Mouse (Mus musculus): ENCODE data around the gene Zfp426. TPM values are rescaled to one million over a fixed set of nuclear protein-coding genes. Genes with fewer than 3 reads are reported as not detected.
A peak's percentile ranks its signal among the peaks of the same experiment; 100 is the strongest.

Gene Zfp426
- 21.4 and 24.0 TPM in 2 replicates for polyA plus RNA-seq (2015; fragmentation: Nextera tagmentation; extraction: Ambion mirVana)

GRCm38 (mm10) chr9:20492527-20493233, at the start of gene Zfp426:
Gene Zfp426, minus strand, starts transcription at chr9:20492746.
- H3K4me1 ChIP-seq (replicated peaks; ENCODE audit: control insufficient read depth, insufficient read depth, low read length), result peaks cover 14% of the 10 kb centered on the region; the same call in 1 of the 2 replicates
- H3K36me3 ChIP-seq (ENCODE audit: control insufficient read depth, insufficient read depth, low read length), result peaks cover 16% of the 10 kb centered on the region
- ATAC-seq (ENCODE audit: low read depth), result peak; percentile 97
- H3K4me2 ChIP-seq (ENCODE audit: low read depth, low read length), result peak within 1 kb of the TSS; percentile 73
- under 1% methylated on average over 40 of the region's 40 CpGs for WGBS
- H3K9me3 ChIP-seq (ENCODE audit: control insufficient read depth, low read length), result no peaks in the 10 kb centered on the region
- peak within 1 kb of the TSS; percentile 99 for H3K27ac ChIP-seq (ENCODE audit: low read length)
- peak within 1 kb of the TSS; percentile 97 for H3K9ac ChIP-seq (ENCODE audit: low read length)
- peak within 1 kb of the TSS; percentile 93 for H3K4me3 ChIP-seq (ENCODE audit: low read length)
- no peaks in the 10 kb centered on the region for H3K27me3 ChIP-seq (ENCODE audit: control insufficient read depth, insufficient read depth, low read depth, low read length)

DNA sequence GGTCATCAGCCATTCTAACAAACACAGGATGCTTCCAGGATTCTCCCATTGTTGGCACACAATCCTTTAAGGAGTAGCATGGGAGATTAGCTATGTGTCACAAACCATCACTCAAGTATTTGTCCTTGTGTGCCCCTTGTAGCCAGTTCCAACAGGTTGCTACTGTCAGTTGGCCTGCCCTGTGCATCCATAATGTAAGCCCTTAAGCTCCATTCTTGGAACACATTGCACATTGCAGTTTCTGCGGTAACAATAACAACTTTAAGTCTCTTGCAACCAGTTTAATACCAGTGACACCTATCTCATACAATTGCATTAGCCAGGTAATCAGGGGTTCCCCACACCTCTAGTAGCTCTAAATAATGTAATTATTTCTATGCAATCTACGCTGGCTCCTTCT, 44.1 kb upstream of the Zfp426 start:
- Histone ChIP-seq H3K4me3 (ENCODE audit: low read length) (no peak overlapping the region), H3K36me3 (ENCODE audit: control insufficient read depth, insufficient read depth, low read length) (no peaks in the 10 kb centered on the region), H3K27me3 (ENCODE audit: control insufficient read depth, insufficient read depth, low read depth, low read length) (no peaks in the 10 kb centered on the region; the same call in 1 of the 2 replicates), H3K9ac (ENCODE audit: low read length) (no peak overlapping the region), H3K4me2 (ENCODE audit: low read depth, low read length) (no peak overlapping the region), H3K4me1 (replicated peaks; ENCODE audit: control insufficient read depth, insufficient read depth, low read length) (no peaks in the 10 kb centered on the region), H3K9me3 (ENCODE audit: control insufficient read depth, low read length) (no peaks in the 10 kb centered on the region), H3K27ac (ENCODE audit: low read length) (no peak overlapping the region)
- WGBS, result 85% methylated on average over 2 of the region's 2 CpGs
- no peak for ATAC-seq (ENCODE audit: low read depth)

GRCm38 (mm10) chr9:20534326-20534926, 41.9 kb upstream of the Zfp426 start:
- no peaks in the 10 kb centered on the region for H3K9me3 ChIP-seq (ENCODE audit: control insufficient read depth, low read length)
- 75% methylated on average over 8 of the region's 8 CpGs for WGBS
- H3K4me1 ChIP-seq (replicated peaks; ENCODE audit: control insufficient read depth, insufficient read depth, low read length), result no peaks in the 10 kb centered on the region
- no peaks in the 10 kb centered on the region; the same call in 1 of the 2 replicates for H3K27me3 ChIP-seq (ENCODE audit: control insufficient read depth, insufficient read depth, low read depth, low read length)
- no peaks in the 10 kb centered on the region for H3K36me3 ChIP-seq (ENCODE audit: control insufficient read depth, insufficient read depth, low read length)
- H3K4me2 ChIP-seq (ENCODE audit: low read depth, low read length), result no peak overlapping the region
- no peak overlapping the region for H3K4me3 ChIP-seq (ENCODE audit: low read length)
- H3K27ac ChIP-seq (ENCODE audit: low read length), result no peak overlapping the region
- H3K9ac ChIP-seq (ENCODE audit: low read length), result no peak overlapping the region
- no peak for ATAC-seq (ENCODE audit: low read depth)

GRCm38 (mm10) chr9:20521306-20521957, 28.9 kb upstream of the Zfp426 start, which contains the start of gene Zfp266:
Gene Zfp266, minus strand, starts transcription at chr9:20521417.
- ATAC-seq (ENCODE audit: low read depth), result peak; percentile 91
- H3K9me3 ChIP-seq (ENCODE audit: control insufficient read depth, low read length), result no peaks in the 10 kb centered on the region
- no peaks in the 10 kb centered on the region for H3K27me3 ChIP-seq (ENCODE audit: control insufficient read depth, insufficient read depth, low read depth, low read length)
- H3K36me3 ChIP-seq (ENCODE audit: control insufficient read depth, insufficient read depth, low read length), result peaks cover 2% of the 10 kb centered on the region; the same call in 1 of the 2 replicates
- peak within 1 kb of the TSS; percentile 99 for H3K27ac ChIP-seq (ENCODE audit: low read length)
- peak within 1 kb of the TSS; percentile 90 for H3K9ac ChIP-seq (ENCODE audit: low read length)
- H3K4me3 ChIP-seq (ENCODE audit: low read length), result peak within 1 kb of the TSS; percentile 71
- under 1% methylated on average over 45 of the region's 46 CpGs for WGBS
- peak within 1 kb of the TSS; percentile 80 for H3K4me2 ChIP-seq (ENCODE audit: low read depth, low read length)
- H3K4me1 ChIP-seq (replicated peaks; ENCODE audit: control insufficient read depth, insufficient read depth, low read length), result peaks cover 24% of the 10 kb centered on the region

- Histone ChIP-seq H3K4me2 (ENCODE audit: low read depth, low read length) (peak overlapping the region; percentile 80), H3K4me3 (ENCODE audit: low read length) (peak overlapping the region; percentile 71), H3K4me1 (replicated peaks; ENCODE audit: control insufficient read depth, insufficient read depth, low read length) (peaks cover 24% of the 10 kb centered on the region), H3K27ac (ENCODE audit: low read length) (peak overlapping the region; percentile 99), H3K9ac (ENCODE audit: low read length) (peak overlapping the region; percentile 90), H3K27me3 (ENCODE audit: control insufficient read depth, insufficient read depth, low read depth, low read length) (no peaks in the 10 kb centered on the region), H3K9me3 (ENCODE audit: control insufficient read depth, low read length) (no peaks in the 10 kb centered on the region), H3K36me3 (ENCODE audit: control insufficient read depth, insufficient read depth, low read length) (peaks cover 3% of the 10 kb centered on the region; the same call in 1 of the 2 replicates)
- WGBS, result under 1% methylated on average over 17 of the region's 17 CpGs
- no peak for ATAC-seq (ENCODE audit: low read depth)
Observed at GRCm38 (mm10) chr9:20520531-20521210, 28.1 kb upstream of the Zfp426 start.

DNA sequence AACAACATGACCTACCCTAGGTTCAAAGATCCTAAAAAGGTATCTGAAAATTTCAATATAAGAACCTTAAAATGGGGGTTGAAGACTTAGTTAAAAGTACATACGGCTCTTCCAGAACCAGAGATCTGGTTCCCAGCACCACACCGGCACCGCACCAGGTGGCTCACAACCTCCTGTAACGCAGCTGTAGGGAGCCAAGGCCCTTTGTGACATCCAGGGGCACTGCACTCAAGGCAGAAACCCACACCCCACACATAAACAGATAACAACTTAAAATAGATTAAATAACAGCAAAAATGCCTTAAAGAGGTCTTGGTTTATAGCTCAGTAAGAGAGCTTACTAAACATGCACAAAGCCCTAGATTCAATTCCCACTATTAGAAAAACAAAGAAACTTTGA, 27.4 kb upstream of the Zfp426 start:
- H3K4me2 ChIP-seq (ENCODE audit: low read depth, low read length), result peak overlapping the region; percentile 80
- ATAC-seq (ENCODE audit: low read depth), result no peak
- H3K9me3 ChIP-seq (ENCODE audit: control insufficient read depth, low read length), result no peaks in the 10 kb centered on the region
- peak overlapping the region; percentile 66 for H3K9ac ChIP-seq (ENCODE audit: low read length)
- peak overlapping the region; percentile 58 for H3K4me3 ChIP-seq (ENCODE audit: low read length)
- 0 out of 2 replicates have a peak overlapping the region, but pooled peaks have one; percentile 36 for H3K27ac ChIP-seq (ENCODE audit: low read length)
- no peaks in the 10 kb centered on the region for H3K27me3 ChIP-seq (ENCODE audit: control insufficient read depth, insufficient read depth, low read depth, low read length)
- WGBS, result 14% methylated on average over 4 of the region's 4 CpGs
- peaks cover 8% of the 10 kb centered on the region; the same call in 1 of the 2 replicates for H3K36me3 ChIP-seq (ENCODE audit: control insufficient read depth, insufficient read depth, low read length)
- H3K4me1 ChIP-seq (replicated peaks; ENCODE audit: control insufficient read depth, insufficient read depth, low read length), result peaks cover 29% of the 10 kb centered on the region

GRCm38 (mm10) chr9:20518708-20519107, 26.2 kb upstream of the Zfp426 start:
- ATAC-seq (ENCODE audit: low read depth), result no peak
- Histone ChIP-seq H3K27ac (ENCODE audit: low read length) (no peak overlapping the region; the same call in 1 of the 2 replicates), H3K9me3 (ENCODE audit: control insufficient read depth, low read length) (no peaks in the 10 kb centered on the region), H3K36me3 (ENCODE audit: control insufficient read depth, insufficient read depth, low read length) (peaks cover 9% of the 10 kb centered on the region; the same call in 1 of the 2 replicates), H3K4me3 (ENCODE audit: low read length) (peak overlapping the region; percentile 58), H3K9ac (ENCODE audit: low read length) (no peak overlapping the region), H3K4me2 (ENCODE audit: low read depth, low read length) (peak overlapping the region; percentile 80), H3K27me3 (ENCODE audit: control insufficient read depth, insufficient read depth, low read depth, low read length) (no peaks in the 10 kb centered on the region), H3K4me1 (replicated peaks; ENCODE audit: control insufficient read depth, insufficient read depth, low read length) (peaks cover 39% of the 10 kb centered on the region)
- 44% methylated on average over 4 of the region's 4 CpGs for WGBS

DNA sequence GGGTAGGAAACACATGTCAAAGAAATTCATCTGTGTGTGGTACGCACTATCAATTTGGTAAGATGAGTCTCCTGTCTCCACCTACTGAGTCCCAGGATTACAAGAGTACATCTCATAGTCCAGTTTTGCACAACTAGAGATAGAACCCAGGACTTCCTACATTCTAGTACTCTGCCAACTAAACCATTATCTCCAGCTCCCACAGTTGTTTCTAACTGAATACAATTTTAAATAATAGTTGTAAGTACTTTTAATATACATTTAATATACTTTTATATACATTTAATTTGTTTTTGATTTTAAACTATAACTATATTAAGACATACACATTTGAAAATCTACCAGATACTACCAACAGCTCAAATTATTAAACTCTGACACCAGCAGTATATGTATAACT, 25.2 kb upstream of the Zfp426 start:
- no peak overlapping the region for H3K27ac ChIP-seq (ENCODE audit: low read length)
- H3K4me2 ChIP-seq (ENCODE audit: low read depth, low read length), result no peak overlapping the region
- WGBS, result 97% methylated on average over 1 of the region's 1 CpGs
- H3K36me3 ChIP-seq (ENCODE audit: control insufficient read depth, insufficient read depth, low read length), result peaks cover 9% of the 10 kb centered on the region; the same call in 1 of the 2 replicates
- H3K9me3 ChIP-seq (ENCODE audit: control insufficient read depth, low read length), result no peaks in the 10 kb centered on the region
- H3K4me1 ChIP-seq (replicated peaks; ENCODE audit: control insufficient read depth, insufficient read depth, low read length), result peaks cover 48% of the 10 kb centered on the region
- ATAC-seq (ENCODE audit: low read depth), result no peak
- H3K4me3 ChIP-seq (ENCODE audit: low read length), result no peak overlapping the region
- no peaks in the 10 kb centered on the region for H3K27me3 ChIP-seq (ENCODE audit: control insufficient read depth, insufficient read depth, low read depth, low read length)
- no peak overlapping the region for H3K9ac ChIP-seq (ENCODE audit: low read length)

Measured in lung, embryonic 16.5 days (tissue).